Mouse (Mus musculus): ENCODE measurements around the gene Hc. TPM values are rescaled to one million over a fixed set of nuclear protein-coding genes. Genes with fewer than 3 reads are reported as not detected.

The Hc gene
- total RNA-seq (2015; ENCODE audit: low replicate concordance) (not detected in 2 replicates), total RNA-seq (2017; ENCODE audit: low replicate concordance) (not detected in 2 replicates)

DNA sequence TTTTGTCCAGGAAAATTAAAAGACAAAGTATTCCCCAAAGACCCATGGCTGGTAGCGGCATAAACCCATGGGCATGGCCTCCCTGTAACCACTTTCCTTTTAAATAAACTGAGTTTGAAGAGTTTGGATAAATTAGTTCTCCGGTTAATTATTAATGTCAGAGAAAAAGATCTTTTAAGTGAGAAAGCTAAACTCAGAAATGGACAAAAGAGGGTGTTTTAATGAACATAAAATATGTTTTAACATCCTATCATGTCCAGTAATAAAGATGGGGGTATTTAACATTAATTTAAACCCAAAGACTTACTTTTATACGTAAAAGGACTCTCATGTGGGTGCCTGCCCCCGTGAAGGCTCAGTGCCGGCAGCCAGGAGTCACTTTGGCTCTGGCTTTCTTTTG is at the start of gene Hc:
Gene Hc, minus strand, starts transcription at position 101 of the 400 bp plus-strand sequence.
- no peak for ATAC-seq (replicated peaks; ENCODE audit: low FRiP score, poor library complexity, severe bottlenecking)

DNA sequence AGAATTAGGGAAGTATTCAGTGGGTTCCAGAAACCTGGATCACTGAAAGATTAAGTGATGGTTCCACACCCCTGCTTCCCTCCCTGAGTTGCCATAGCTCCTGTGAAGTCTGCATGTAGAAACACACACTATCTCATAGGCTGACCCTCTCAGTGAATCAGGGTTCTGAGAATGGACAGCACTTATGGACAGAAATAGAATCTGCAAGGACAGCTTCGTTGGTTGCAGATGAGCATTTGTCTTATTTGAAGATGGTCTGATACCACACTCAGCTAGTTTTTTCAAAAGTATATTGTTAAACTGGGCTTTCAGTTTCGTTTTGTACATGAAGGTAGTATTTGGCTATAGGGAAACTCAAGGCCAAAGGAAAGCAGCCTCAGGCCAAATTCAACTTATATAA is 49.3 kb upstream of the Hc start:
- ATAC-seq (replicated peaks; ENCODE audit: low FRiP score, poor library complexity, severe bottlenecking): no peak

DNA sequence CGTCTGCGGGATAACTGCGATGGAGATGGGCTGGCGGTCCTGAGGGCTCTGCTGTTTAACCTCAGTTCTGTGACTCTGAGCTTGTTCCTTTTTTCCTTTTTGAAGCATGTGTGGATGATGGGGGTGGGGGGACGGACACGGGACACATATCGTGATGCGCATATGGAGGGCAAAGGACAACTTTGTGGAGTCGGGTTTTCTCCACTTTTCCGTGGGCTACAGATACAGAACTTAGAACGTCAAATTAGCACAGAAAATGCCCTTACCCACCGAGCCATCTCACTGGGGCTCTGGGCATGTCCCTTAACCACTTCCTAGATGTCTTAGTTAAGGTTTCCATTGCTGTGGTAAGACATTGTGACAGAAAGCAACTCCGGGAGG is 48.7 kb upstream of the Hc start:
- ATAC-seq (replicated peaks; ENCODE audit: low FRiP score, poor library complexity, severe bottlenecking): no peak

DNA sequence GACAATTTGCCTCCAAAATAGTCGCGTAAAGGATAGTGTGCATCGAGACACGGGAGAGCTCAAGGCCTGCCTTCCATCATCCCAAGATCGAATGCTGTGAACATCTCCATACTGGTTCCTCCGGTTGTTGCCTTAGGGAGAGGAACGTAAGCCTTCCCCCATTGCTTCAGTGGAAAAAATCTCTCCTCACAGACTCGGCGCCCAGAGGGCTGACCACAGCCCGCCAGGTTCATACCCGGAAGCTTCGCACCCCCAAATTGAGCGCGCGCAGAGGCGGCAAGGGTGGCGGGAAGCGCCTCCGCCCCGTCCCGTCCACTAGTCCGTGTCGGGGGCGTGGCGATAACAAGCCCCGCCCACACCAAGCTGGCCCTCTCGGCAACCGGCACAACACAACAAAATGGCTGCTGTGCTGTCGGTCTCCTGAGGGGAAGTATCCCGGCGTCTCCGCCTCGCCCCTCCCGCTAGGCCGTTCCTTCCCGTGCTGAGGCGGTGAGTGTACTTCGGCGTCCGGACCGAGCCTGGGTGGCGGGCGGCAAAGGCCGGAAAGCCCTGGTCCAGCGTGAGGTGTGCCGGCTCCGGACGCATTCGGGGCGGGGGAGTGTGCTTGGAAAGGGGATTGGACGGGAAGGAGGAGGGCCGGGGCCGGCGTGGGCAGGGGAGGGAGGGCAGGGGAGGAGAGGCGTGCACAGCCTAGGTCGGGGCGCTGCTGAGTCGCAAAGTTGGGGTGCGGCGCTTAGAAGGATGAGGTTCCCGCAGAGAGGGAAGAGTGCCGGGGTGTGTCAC is 48.1 kb upstream of the Hc start, which contains the start of gene Cntrl:
Gene Cntrl, plus strand, starts transcription at position 352 of the 783 bp plus-strand sequence.
- peak; percentile 90 for ATAC-seq (replicated peaks; ENCODE audit: low FRiP score, poor library complexity, severe bottlenecking)

- ATAC-seq (replicated peaks; ENCODE audit: low FRiP score, poor library complexity, severe bottlenecking): peak; percentile 45
Measured at GRCm38 (mm10) chr2:35108712-35109111, 47.5 kb upstream of the Hc start.

GRCm38 (mm10) chr2:35107984-35108635 is 46.9 kb upstream of the Hc start:
- ATAC-seq (replicated peaks; ENCODE audit: low FRiP score, poor library complexity, severe bottlenecking): no peak

DNA sequence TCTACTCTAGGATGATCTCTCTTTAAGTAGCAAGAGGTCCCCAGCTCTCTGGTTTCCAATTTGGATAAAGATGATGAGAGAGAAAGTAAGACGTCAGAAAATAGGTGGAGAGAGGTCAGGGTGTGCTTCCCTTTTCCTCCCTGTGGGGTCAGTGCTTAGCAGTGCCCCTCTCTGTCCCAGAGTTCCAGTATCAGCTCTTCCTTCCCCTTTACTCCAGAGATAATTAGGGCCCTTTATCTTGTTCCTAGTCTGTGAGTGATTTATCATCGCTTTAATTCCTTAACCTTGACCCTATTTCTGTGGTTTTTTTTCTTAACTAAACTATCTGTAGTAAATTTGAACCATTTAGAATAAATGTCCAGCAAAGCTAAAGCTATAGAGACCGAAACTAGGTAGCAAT is 43.6 kb upstream of the Hc start:
- ATAC-seq (replicated peaks; ENCODE audit: low FRiP score, poor library complexity, severe bottlenecking): no peak

- ATAC-seq (replicated peaks; ENCODE audit: low FRiP score, poor library complexity, severe bottlenecking): no peak
Measured at GRCm38 (mm10) chr2:35103558-35103957, 42.3 kb upstream of the Hc start.

GRCm38 (mm10) chr2:35102777-35103176 is 41.5 kb upstream of the Hc start:
- ATAC-seq (replicated peaks; ENCODE audit: low FRiP score, poor library complexity, severe bottlenecking): no peak

DNA sequence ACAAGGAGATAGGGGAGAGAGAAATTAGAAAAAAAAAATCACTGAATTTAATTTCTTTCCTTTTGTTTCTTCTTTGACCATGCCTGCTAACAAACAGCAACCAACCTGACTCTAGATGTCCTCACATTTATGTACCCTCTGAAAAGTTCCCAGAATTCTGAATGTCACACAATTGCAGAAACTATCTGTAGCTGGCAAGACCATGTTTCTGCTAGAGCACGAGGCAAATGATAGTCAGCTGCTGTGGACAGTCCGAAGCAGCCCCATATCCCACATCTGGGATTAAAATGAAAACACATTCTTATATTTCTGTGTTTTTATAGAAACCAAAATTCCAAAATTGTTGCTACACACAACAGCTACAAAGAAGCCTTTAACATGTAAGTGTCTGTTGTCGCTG is 40.2 kb upstream of the Hc start, which contains the start of gene AI182371:
Gene AI182371, minus strand, starts transcription at position 101 of the 400 bp plus-strand sequence.
- no peak for ATAC-seq (replicated peaks; ENCODE audit: low FRiP score, poor library complexity, severe bottlenecking)

DNA sequence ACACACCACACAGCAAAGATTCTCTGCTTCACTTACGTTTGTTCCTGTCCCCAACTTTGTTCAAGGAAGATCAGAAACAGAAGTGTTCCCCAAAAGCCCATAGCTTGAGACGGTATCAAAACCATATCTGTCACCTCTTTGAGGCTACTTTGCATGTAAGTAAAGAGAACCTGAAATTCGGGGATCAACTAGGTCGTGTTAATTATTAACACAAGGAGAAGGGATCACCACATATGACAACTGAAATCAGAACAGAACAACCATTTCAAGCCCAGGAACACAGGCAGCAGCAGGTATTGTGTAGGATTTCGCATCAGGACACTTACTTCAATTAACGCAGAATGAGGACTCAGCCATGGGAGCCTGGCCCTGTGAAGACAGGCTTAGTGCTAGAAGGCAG is 39.3 kb upstream of the Hc start:
- ATAC-seq (replicated peaks; ENCODE audit: low FRiP score, poor library complexity, severe bottlenecking): no peak

- no peak for ATAC-seq (replicated peaks; ENCODE audit: low FRiP score, poor library complexity, severe bottlenecking)
Measured at GRCm38 (mm10) chr2:35087418-35087817, 26.2 kb upstream of the Hc start.

- no peak for ATAC-seq (replicated peaks; ENCODE audit: low FRiP score, poor library complexity, severe bottlenecking)
Measured at GRCm38 (mm10) chr2:35079166-35079565, 17.9 kb upstream of the Hc start.

DNA sequence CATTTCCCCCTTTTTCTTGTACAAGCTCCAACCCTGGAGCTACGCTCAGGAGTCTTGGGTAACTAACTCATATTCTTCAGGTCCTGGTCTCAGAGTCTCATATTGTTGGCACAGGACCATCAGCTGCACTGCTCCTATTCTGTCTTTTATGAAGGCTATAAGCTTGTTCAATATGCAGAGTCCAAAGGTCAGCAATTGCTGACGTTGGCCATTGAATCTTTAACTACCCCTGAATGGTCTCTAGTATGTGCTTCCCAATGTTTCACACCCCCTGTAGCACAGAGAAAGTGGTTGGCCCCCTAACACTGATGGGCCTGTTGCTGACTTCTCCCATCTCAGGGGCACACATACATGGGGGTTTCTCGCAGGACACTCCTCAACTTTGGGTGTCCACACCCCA is 13.1 kb upstream of the Hc start:
- ATAC-seq (replicated peaks; ENCODE audit: low FRiP score, poor library complexity, severe bottlenecking): no peak

- ATAC-seq (replicated peaks; ENCODE audit: low FRiP score, poor library complexity, severe bottlenecking): no peak
Measured at GRCm38 (mm10) chr2:35072547-35072946, 11.3 kb upstream of the Hc start.

- no peak for ATAC-seq (replicated peaks; ENCODE audit: low FRiP score, poor library complexity, severe bottlenecking)
Measured at GRCm38 (mm10) chr2:35070275-35070674, 9.0 kb upstream of the Hc start.

DNA sequence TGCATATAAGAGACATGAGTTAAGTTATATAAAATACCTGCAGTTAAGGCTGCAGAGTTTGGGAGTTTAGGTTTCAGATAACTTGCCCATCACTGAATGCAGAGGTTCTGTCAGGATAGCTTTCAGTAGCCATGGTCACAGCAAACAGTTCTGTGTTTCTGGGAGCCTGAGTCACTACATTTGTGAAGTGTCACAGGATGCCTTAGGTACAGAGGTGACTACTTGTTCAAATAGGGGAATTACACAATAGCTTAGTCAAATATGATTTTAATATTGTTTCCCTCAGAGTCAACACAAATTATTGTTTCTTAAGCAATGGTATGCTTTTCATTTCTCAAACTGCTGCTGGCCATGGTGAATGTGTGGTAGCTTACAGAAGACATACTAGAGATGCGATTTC is 7.9 kb upstream of the Hc start:
- no peak for ATAC-seq (replicated peaks; ENCODE audit: low FRiP score, poor library complexity, severe bottlenecking)

DNA sequence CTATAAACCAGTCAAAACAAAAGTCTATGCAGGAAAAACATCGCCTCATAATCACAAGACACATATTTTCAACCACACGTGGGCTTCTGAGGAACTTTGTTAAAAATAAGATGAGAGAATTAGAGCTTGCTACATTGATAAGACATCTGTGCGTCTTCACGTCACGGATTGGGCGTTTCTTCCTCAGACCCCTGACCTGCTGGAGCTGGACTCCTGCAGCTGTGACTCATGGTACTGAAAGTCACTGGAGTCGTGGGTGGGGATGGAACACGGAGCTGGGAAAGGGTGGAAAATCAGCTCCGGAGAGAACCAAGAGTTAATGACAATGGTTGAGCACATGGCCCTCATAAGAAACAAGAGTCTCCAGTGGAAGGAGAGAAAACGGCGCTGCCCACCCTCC is 5.9 kb upstream of the Hc start:
- no peak for ATAC-seq (replicated peaks; ENCODE audit: low FRiP score, poor library complexity, severe bottlenecking)

DNA sequence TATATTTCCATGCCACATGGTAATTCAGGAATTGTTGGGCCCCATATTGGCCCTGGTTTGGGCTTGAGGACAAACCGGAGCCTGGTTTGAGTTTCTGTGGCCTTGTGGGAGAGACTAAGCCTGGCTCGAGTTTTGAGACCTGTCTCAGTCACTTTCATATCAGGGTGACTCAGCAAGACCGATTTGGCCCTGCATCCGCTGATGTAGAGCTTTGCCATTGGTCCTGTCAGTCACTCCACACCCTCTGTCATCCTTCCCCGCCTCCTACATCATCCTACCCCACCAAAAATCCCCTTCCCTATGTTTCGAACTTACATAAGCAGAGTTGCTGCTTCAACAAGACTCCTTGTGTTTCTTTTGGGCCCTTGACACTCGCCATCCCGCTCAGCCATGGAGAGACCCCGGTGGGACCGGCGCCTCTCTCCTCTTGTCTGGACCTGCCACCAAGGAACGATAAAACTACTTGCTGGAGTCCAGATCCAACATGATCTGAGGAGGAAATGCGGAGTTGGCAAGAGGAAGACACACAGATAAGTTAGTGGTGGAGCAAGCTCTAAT is 5.4 kb upstream of the Hc start:
- ATAC-seq (replicated peaks; ENCODE audit: low FRiP score, poor library complexity, severe bottlenecking): no peak

- ATAC-seq (replicated peaks; ENCODE audit: low FRiP score, poor library complexity, severe bottlenecking): no peak
Measured at GRCm38 (mm10) chr2:35063333-35064030, 2.2 kb upstream of the Hc start.

All from erythroid progenitor cell, adult 5-6 weeks (primary cell).